Mouse (Mus musculus) B cell, adult 67 days (primary cell): ENCODE results near the gene Ube2u. TPM values are rescaled to one million over a fixed set of nuclear protein-coding genes. Genes with fewer than 3 reads are reported as not detected.

Experiments
- total RNA-seq, 2 experiments: library from RNA; stranded (reverse); gene quantifications; 4 replicates each; pipeline ENCODE4 v1.2.4; 2023

The Ube2u gene
- total RNA-seq = not detected

GRCm38 (mm10) chr4:100478592-100479321, at the start of gene Ube2u:
TSS of gene Ube2u (plus strand) at chr4:100478849.

